Mouse (Mus musculus): ENCODE measurements around the gene Slc44a1. TPM values are rescaled to one million over a fixed set of nuclear protein-coding genes. Genes with fewer than 3 reads are reported as not detected.
A peak's percentile ranks its signal among the peaks of the same experiment; 100 is the strongest.

The Slc44a1 gene
- total and polyA plus RNA-seq, 2 experiments = 16.3 to 32.9 TPM

DNA sequence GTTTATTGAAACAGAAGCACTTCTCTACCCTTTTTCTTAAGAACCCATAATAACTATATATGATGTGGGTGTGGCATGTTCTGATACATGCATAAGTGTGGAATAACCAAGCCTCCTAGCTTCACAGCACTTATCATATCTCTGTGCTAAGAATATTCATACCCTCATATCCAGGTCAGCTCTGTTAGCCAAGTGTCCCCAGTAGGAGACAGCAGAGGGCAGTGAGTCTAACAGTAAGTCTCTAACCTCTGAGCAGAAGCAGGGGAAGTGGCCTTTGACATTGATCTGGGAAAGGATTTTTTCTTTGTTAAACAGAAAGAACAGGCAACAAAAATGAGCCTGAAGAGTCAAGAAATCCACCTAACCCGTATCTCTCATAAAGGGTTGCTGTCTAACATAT lies 104.7 kb downstream of the Slc44a1 start:
- WGBS = 79% methylated on average over 1 of the region's 1 CpGs
- peak; percentile 9 for DNase-seq (ENCODE audit: extremely low read depth, low read depth, low spot score)
- H3K36me3 ChIP-seq (ENCODE audit: control insufficient read depth, insufficient read depth, low read length) = peaks cover 31% of the 10 kb centered on the region
- no peak overlapping the region for H3K27ac ChIP-seq (replicated peaks; ENCODE audit: insufficient read depth, low read depth, low read length)
- peaks cover 1% of the 10 kb centered on the region; the same call in 1 of the 2 replicates for H3K4me1 ChIP-seq (ENCODE audit: control insufficient read depth, insufficient read depth, low read length)
- no peak overlapping the region for H3K9ac ChIP-seq (ENCODE audit: low read depth, low read length)
- TF ChIP-seq POLR2A (IDR thresholded peaks at IDR 0.05; ENCODE audit: extremely low read depth, insufficient read depth, low read length) = no peak
- TF ChIP-seq CTCF (IDR thresholded peaks at IDR 0.05; ENCODE audit: low read depth, low read length) = 0 out of 2 replicates have a peak, but pooled peaks have one; percentile 10
- H3K4me3 ChIP-seq (ENCODE audit: insufficient read depth, low read depth, low read length) = no peak overlapping the region
- H3K27me3 ChIP-seq (ENCODE audit: control insufficient read depth, insufficient read depth, low read length) = no peaks in the 10 kb centered on the region
- no peaks in the 10 kb centered on the region for H3K79me2 ChIP-seq (ENCODE audit: control insufficient read depth, insufficient read depth, low read length)

- TF ChIP-seq CTCF (IDR thresholded peaks at IDR 0.05; ENCODE audit: low read depth, low read length) (no peak), POLR2A (IDR thresholded peaks at IDR 0.05; ENCODE audit: extremely low read depth, insufficient read depth, low read length) (no peak)
- peaks cover 29% of the 10 kb centered on the region for H3K36me3 ChIP-seq (ENCODE audit: control insufficient read depth, insufficient read depth, low read length)
- no peak overlapping the region for H3K9ac ChIP-seq (ENCODE audit: low read depth, low read length)
- no peaks in the 10 kb centered on the region for H3K27me3 ChIP-seq (ENCODE audit: control insufficient read depth, insufficient read depth, low read length)
- H3K4me3 ChIP-seq (ENCODE audit: insufficient read depth, low read depth, low read length) = no peak overlapping the region
- H3K4me1 ChIP-seq (ENCODE audit: control insufficient read depth, insufficient read depth, low read length) = no peaks in the 10 kb centered on the region
- H3K27ac ChIP-seq (replicated peaks; ENCODE audit: insufficient read depth, low read depth, low read length) = no peak overlapping the region
- H3K79me2 ChIP-seq (ENCODE audit: control insufficient read depth, insufficient read depth, low read length) = no peaks in the 10 kb centered on the region
- WGBS = 82% methylated on average over 5 of the region's 5 CpGs
- DNase-seq (ENCODE audit: extremely low read depth, low read depth, low spot score) = no peak
Observed at GRCm38 (mm10) chr4:53547381-53547780, 107.2 kb downstream of the Slc44a1 start.

- peak; percentile 11 for DNase-seq (ENCODE audit: extremely low read depth, low read depth, low spot score)
- H3K4me3 ChIP-seq (ENCODE audit: insufficient read depth, low read depth, low read length) = no peak overlapping the region
- H3K9ac ChIP-seq (ENCODE audit: low read depth, low read length) = no peak overlapping the region
- H3K79me2 ChIP-seq (ENCODE audit: control insufficient read depth, insufficient read depth, low read length) = no peaks in the 10 kb centered on the region
- WGBS = 88% methylated on average over 4 of the region's 4 CpGs
- peaks cover 21% of the 10 kb centered on the region for H3K36me3 ChIP-seq (ENCODE audit: control insufficient read depth, insufficient read depth, low read length)
- no peaks in the 10 kb centered on the region for H3K4me1 ChIP-seq (ENCODE audit: control insufficient read depth, insufficient read depth, low read length)
- H3K27me3 ChIP-seq (ENCODE audit: control insufficient read depth, insufficient read depth, low read length) = no peaks in the 10 kb centered on the region
- TF ChIP-seq CTCF (IDR thresholded peaks at IDR 0.05; ENCODE audit: low read depth, low read length) (no peak), POLR2A (IDR thresholded peaks at IDR 0.05; ENCODE audit: extremely low read depth, insufficient read depth, low read length) (no peak)
- H3K27ac ChIP-seq (replicated peaks; ENCODE audit: insufficient read depth, low read depth, low read length) = no peak overlapping the region
Observed at GRCm38 (mm10) chr4:53549375-53549774, 109.2 kb downstream of the Slc44a1 start.

- Histone ChIP-seq H3K36me3 (ENCODE audit: control insufficient read depth, insufficient read depth, low read length) (peaks cover 35% of the 10 kb centered on the region), H3K27ac (replicated peaks; ENCODE audit: insufficient read depth, low read depth, low read length) (no peak overlapping the region), H3K27me3 (ENCODE audit: control insufficient read depth, insufficient read depth, low read length) (no peaks in the 10 kb centered on the region), H3K4me3 (ENCODE audit: insufficient read depth, low read depth, low read length) (no peak overlapping the region), H3K4me1 (ENCODE audit: control insufficient read depth, insufficient read depth, low read length) (no peaks in the 10 kb centered on the region), H3K79me2 (ENCODE audit: control insufficient read depth, insufficient read depth, low read length) (no peaks in the 10 kb centered on the region), H3K9ac (ENCODE audit: low read depth, low read length) (no peak overlapping the region)
- 95% methylated on average over 5 of the region's 5 CpGs for WGBS
- TF ChIP-seq CTCF (IDR thresholded peaks at IDR 0.05; ENCODE audit: low read depth, low read length) (no peak), POLR2A (IDR thresholded peaks at IDR 0.05; ENCODE audit: extremely low read depth, insufficient read depth, low read length) (no peak)
- no peak for DNase-seq (ENCODE audit: extremely low read depth, low read depth, low spot score)
Observed at GRCm38 (mm10) chr4:53564618-53565017, 124.4 kb downstream of the Slc44a1 start.

DNA sequence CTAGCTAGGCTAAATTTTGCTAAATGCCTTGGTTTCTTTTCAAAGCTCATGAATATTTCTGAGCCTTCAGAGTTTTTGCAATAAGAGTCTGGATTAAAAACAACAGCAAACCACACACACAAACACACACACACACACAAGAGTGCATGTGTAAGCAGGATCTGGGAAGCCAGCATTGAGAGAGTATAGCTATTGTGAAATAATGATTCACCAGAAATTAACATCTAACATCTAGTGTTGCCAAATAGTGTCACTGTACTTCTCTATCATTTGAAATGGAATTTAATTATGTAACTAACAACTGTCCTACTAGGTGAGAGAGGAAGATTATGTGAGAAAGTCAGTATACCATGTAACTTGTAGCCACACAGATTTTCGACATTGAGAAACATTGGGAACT lies 126.9 kb downstream of the Slc44a1 start:
- no peak for TF ChIP-seq CTCF (IDR thresholded peaks at IDR 0.05; ENCODE audit: low read depth, low read length)
- TF ChIP-seq POLR2A (IDR thresholded peaks at IDR 0.05; ENCODE audit: extremely low read depth, insufficient read depth, low read length) = no peak
- no peaks in the 10 kb centered on the region for H3K79me2 ChIP-seq (ENCODE audit: control insufficient read depth, insufficient read depth, low read length)
- H3K27me3 ChIP-seq (ENCODE audit: control insufficient read depth, insufficient read depth, low read length) = no peaks in the 10 kb centered on the region
- no peak overlapping the region for H3K9ac ChIP-seq (ENCODE audit: low read depth, low read length)
- peaks cover 26% of the 10 kb centered on the region for H3K36me3 ChIP-seq (ENCODE audit: control insufficient read depth, insufficient read depth, low read length)
- no peak overlapping the region for H3K4me3 ChIP-seq (ENCODE audit: insufficient read depth, low read depth, low read length)
- H3K27ac ChIP-seq (replicated peaks; ENCODE audit: insufficient read depth, low read depth, low read length) = no peak overlapping the region
- H3K4me1 ChIP-seq (ENCODE audit: control insufficient read depth, insufficient read depth, low read length) = no peaks in the 10 kb centered on the region
- WGBS = 93% methylated on average over 1 of the region's 1 CpGs
- DNase-seq (ENCODE audit: extremely low read depth, low read depth, low spot score) = no peak

DNA sequence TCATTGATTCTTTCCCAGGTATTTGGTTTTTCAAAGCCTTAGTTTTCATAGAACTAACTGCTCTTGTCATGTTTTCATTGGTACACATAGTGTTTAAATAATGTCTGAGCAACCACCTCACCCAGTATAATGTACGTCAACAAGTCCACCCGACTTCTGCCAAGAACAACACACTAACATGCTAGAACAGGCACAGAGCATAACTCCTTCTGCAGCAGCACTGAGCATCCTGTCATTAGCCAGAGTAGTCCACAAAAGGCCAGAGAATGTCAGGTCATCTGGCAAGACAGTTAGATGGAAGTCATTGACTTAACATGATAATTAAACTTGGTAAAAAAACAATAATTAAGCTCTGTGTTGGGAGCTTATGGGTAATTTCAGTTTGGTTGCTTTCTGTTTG lies 135.3 kb downstream of the Slc44a1 start:
- TF ChIP-seq CTCF (IDR thresholded peaks at IDR 0.05; ENCODE audit: low read depth, low read length) (no peak), POLR2A (IDR thresholded peaks at IDR 0.05; ENCODE audit: extremely low read depth, insufficient read depth, low read length) (no peak)
- DNase-seq (ENCODE audit: extremely low read depth, low read depth, low spot score) = no peak
- Histone ChIP-seq H3K9ac (ENCODE audit: low read depth, low read length) (no peak overlapping the region), H3K27ac (replicated peaks; ENCODE audit: insufficient read depth, low read depth, low read length) (no peak overlapping the region), H3K79me2 (ENCODE audit: control insufficient read depth, insufficient read depth, low read length) (no peaks in the 10 kb centered on the region), H3K27me3 (ENCODE audit: control insufficient read depth, insufficient read depth, low read length) (no peaks in the 10 kb centered on the region), H3K4me3 (ENCODE audit: insufficient read depth, low read depth, low read length) (no peak overlapping the region), H3K36me3 (ENCODE audit: control insufficient read depth, insufficient read depth, low read length) (no peaks in the 10 kb centered on the region), H3K4me1 (ENCODE audit: control insufficient read depth, insufficient read depth, low read length) (no peaks in the 10 kb centered on the region)
- 40% methylated on average over 2 of the region's 2 CpGs for whole genome bisulfite sequencing
